Mouse (Mus musculus) right cerebral cortex, postnatal 25 days (tissue): ENCODE results near the gene Cmss1.
A peak's percentile ranks its signal among the peaks of the same experiment; 100 is the strongest.

ENCODE experiments used
- DNase-seq: peaks from one replicate; pipeline ENCODE4 v3.0.0; 2022

Cmss1 gene

GRCm38 (mm10) chr16:57606444-57607227 is at the start of gene Cmss1:
Cmss1 (minus strand) TSS chr16:57606864.
- DNase-seq = peak; percentile 82

- DNase-seq = no peak
These were observed 43.2 kb upstream of the Cmss1 start for GRCm38 (mm10) chr16:57649888-57650287.

- DNase-seq = no peak
These were observed 34.8 kb upstream of the Cmss1 start for GRCm38 (mm10) chr16:57641346-57641885.

- DNase-seq = no peak
These were observed 28.1 kb upstream of the Cmss1 start for GRCm38 (mm10) chr16:57634766-57635165.

GRCm38 (mm10) chr16:57634191-57634590 is 27.5 kb upstream of the Cmss1 start:
- peak; percentile 64 for DNase-seq

- no peak for DNase-seq
These were observed 5.1 kb upstream of the Cmss1 start for GRCm38 (mm10) chr16:57611768-57612167.

- DNase-seq = no peak
These were observed 5.6 kb downstream of the Cmss1 start for GRCm38 (mm10) chr16:57601031-57601430.

GRCm38 (mm10) chr16:57597295-57597957 is 9.2 kb downstream of the Cmss1 start:
- DNase-seq = no peak

GRCm38 (mm10) chr16:57593422-57594157 is 13.1 kb downstream of the Cmss1 start:
- DNase-seq = peak; percentile 4

- no peak for DNase-seq
These were observed 21.5 kb downstream of the Cmss1 start for GRCm38 (mm10) chr16:57585201-57585600.

- DNase-seq = no peak
These were observed 24.7 kb downstream of the Cmss1 start for GRCm38 (mm10) chr16:57582008-57582407.

- DNase-seq = no peak
These were observed 26.6 kb downstream of the Cmss1 start for GRCm38 (mm10) chr16:57580041-57580440.

- no peak for DNase-seq
These were observed 29.1 kb downstream of the Cmss1 start for GRCm38 (mm10) chr16:57577519-57577918.

- DNase-seq = no peak
These were observed 30.8 kb downstream of the Cmss1 start for GRCm38 (mm10) chr16:57575764-57576388.

- no peak for DNase-seq
These were observed 32.8 kb downstream of the Cmss1 start for GRCm38 (mm10) chr16:57573831-57574230.

- no peak for DNase-seq
These were observed 35.8 kb downstream of the Cmss1 start for GRCm38 (mm10) chr16:57570789-57571311.

GRCm38 (mm10) chr16:57568648-57569404 is 37.8 kb downstream of the Cmss1 start:
- DNase-seq = no peak

GRCm38 (mm10) chr16:57566215-57566614 is 40.4 kb downstream of the Cmss1 start:
- DNase-seq = no peak

- DNase-seq = no peak
These were observed 41.9 kb downstream of the Cmss1 start for GRCm38 (mm10) chr16:57564807-57565206.

GRCm38 (mm10) chr16:57563453-57563852 is 43.2 kb downstream of the Cmss1 start:
- DNase-seq = no peak

GRCm38 (mm10) chr16:57560185-57560584 is 46.5 kb downstream of the Cmss1 start:
- DNase-seq = no peak

GRCm38 (mm10) chr16:57558258-57558657 is 48.4 kb downstream of the Cmss1 start:
- DNase-seq = no peak
